Mouse (Mus musculus) olfactory bulb, adult 2 months (tissue): ENCODE results near the gene Spata25.

Experiments
- CTCF ChIP-seq: fragments of 200-500 bp; IDR thresholded peaks from 2 replicates; pipeline ENCODE4 v1.5.1; 2012; ENCODE audit warnings: low read depth, mild to moderate bottlenecking, low read length, moderate library complexity; ENCODE audit not compliant: insufficient read depth
- POLR2A ChIP-seq: fragments of 200-500 bp; IDR thresholded peaks from 2 replicates; pipeline ENCODE4 v1.6.1; 2012; ENCODE audit warnings: mild to moderate bottlenecking, low read depth, low read length, moderate library complexity; ENCODE audit not compliant: insufficient read depth

GRCm38 (mm10) chr2:164800252-164801004 lies 27.9 kb downstream of the Spata25 start:
- TF ChIP-seq CTCF, result no peak
- TF ChIP-seq POLR2A, result no peak
